Mouse (Mus musculus): ENCODE measurements around the gene Etv2. TPM values are rescaled to one million over a fixed set of nuclear protein-coding genes. Genes with fewer than 3 reads are reported as not detected.

Gene Etv2
- polyA plus RNA-seq, 1 experiment from 2014 or later: not detected

DNA sequence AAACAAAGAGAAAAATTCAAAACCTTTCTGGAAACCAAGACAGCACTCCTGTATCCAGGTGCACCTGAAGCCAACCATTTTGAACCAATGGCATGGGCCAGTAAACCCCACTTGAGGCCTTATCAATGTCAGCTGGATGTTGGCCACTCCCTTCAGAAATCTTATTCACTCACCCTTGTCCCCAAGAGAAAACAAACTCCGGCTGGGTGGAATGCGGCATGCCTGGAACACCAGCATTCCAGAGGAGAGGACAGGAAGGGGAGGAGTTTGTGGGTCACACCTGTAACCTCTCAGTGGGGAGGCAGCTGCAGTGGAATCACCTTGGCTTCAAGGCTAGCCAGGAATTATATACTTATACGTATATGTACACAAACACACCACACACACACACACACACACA lies 33.1 kb downstream of the Etv2 start:
- DNase-seq (peak; percentile 76), ATAC-seq (ENCODE audit: insufficient read depth) (peak; percentile 52)
- WGBS: 19% methylated on average over 3 of the region's 3 CpGs

DNA sequence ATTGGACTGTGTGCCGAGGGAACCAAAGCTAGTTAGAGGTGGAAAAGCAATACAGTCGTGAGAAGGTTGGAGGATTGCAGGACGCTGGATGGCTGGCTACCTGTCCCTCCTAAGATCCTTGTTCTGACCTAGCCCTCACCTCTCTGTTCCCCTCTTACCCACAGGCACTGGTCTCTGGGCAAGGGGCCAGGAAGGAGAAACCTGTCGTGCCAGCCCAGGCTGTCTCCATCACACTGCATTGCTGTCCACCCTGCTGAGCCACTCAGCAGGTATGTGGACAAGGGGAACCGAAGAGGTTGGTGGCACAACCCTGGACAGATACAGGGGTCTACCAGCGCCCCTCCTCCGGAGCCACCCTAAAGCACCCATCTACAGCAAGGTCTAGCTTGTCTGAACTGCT lies 35.0 kb downstream of the Etv2 start:
- Histone ChIP-seq H3K36me3 (ENCODE audit: insufficient read depth) (no peaks in the 10 kb centered on the region), H3K4me3 (ENCODE audit: low read depth, low read length) (no peak overlapping the region), H3K4me1 (ENCODE audit: insufficient read depth) (no peaks in the 10 kb centered on the region; the same call in 1 of the 2 replicates), H3K4me2 (peak overlapping the region; percentile 35; the same call in 1 of the 2 replicates), H3K9me3 (ENCODE audit: low read depth, low read length) (no peaks in the 10 kb centered on the region), H3K9ac (no peak overlapping the region), H3K27me3 (ENCODE audit: insufficient read depth, low read length) (no peaks in the 10 kb centered on the region), H3K27ac (ENCODE audit: low read depth) (peak overlapping the region; percentile 88)
- peak; percentile 37; the same call in 1 of the 2 replicates for ATAC-seq (ENCODE audit: insufficient read depth)
- 56% methylated on average over 7 of the region's 7 CpGs for WGBS
- DNase-seq: peak; percentile 57
- no peak for TF ChIP-seq CTCF (IDR thresholded peaks at IDR 0.05; ENCODE audit: low read depth)

More for the DNA sequence above, 33.1 kb downstream of the Etv2 start:
- H3K9ac ChIP-seq: no peak overlapping the region
- H3K4me1 ChIP-seq (ENCODE audit: insufficient read depth): no peaks in the 10 kb centered on the region; the same call in 1 of the 2 replicates
- no peaks in the 10 kb centered on the region for H3K9me3 ChIP-seq (ENCODE audit: low read depth, low read length)
- H3K36me3 ChIP-seq (ENCODE audit: insufficient read depth): no peaks in the 10 kb centered on the region
- H3K27ac ChIP-seq (ENCODE audit: low read depth): peak overlapping the region; percentile 88
- TF ChIP-seq CTCF (IDR thresholded peaks at IDR 0.05; ENCODE audit: low read depth): no peak
- H3K4me3 ChIP-seq (ENCODE audit: low read depth, low read length): no peak overlapping the region
- H3K4me2 ChIP-seq: no peak overlapping the region
- no peaks in the 10 kb centered on the region for H3K27me3 ChIP-seq (ENCODE audit: insufficient read depth, low read length)

GRCm38 (mm10) chr7:30599933-30600353 lies 35.7 kb downstream of the Etv2 start:
- no peaks in the 10 kb centered on the region for H3K36me3 ChIP-seq (ENCODE audit: insufficient read depth)
- H3K9me3 ChIP-seq (ENCODE audit: low read depth, low read length): no peaks in the 10 kb centered on the region
- no peaks in the 10 kb centered on the region; the same call in 1 of the 2 replicates for H3K4me1 ChIP-seq (ENCODE audit: insufficient read depth)
- H3K4me2 ChIP-seq: peak overlapping the region; percentile 43
- H3K27ac ChIP-seq (ENCODE audit: low read depth): peak overlapping the region; percentile 88
- ATAC-seq (ENCODE audit: insufficient read depth) (peak; percentile 95), DNase-seq (peak; percentile 97)
- H3K9ac ChIP-seq: no peak overlapping the region
- under 1% methylated on average over 16 of the region's 16 CpGs for WGBS
- TF ChIP-seq CTCF (IDR thresholded peaks at IDR 0.05; ENCODE audit: low read depth): no peak
- H3K27me3 ChIP-seq (ENCODE audit: insufficient read depth, low read length): no peaks in the 10 kb centered on the region
- no peak overlapping the region for H3K4me3 ChIP-seq (ENCODE audit: low read depth, low read length)

DNA sequence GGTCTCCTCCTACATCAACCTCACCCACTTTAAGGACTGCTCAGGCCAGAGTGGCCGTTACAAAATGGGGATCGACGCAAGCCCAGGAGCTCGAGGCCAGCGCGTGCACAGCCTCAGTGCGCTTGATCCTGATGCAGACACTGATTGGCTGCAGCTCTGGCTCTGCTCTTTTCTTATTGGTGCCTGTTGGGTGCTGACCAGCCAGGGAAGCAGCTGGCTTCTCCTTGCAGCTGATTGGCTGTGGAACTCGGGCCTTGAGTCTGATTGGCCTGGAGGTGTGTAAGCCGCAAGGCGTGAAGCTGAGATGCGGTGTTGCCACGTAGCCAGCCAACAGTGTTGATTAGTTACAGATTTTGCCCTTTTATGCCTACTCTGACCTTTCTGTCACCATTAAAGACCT lies 36.9 kb downstream of the Etv2 start, which contains the start of gene Zbtb32:
Gene Zbtb32, minus strand, starts transcription at position 124 of the 400 bp plus-strand sequence.
- no peaks in the 10 kb centered on the region for H3K27me3 ChIP-seq (ENCODE audit: insufficient read depth, low read length)
- no peak within 1 kb of the TSS for H3K9ac ChIP-seq
- H3K27ac ChIP-seq (ENCODE audit: low read depth): peak within 1 kb of the TSS; percentile 87
- H3K4me3 ChIP-seq (ENCODE audit: low read depth, low read length): no peak within 1 kb of the TSS
- H3K4me2 ChIP-seq: peak within 1 kb of the TSS; percentile 43
- no peaks in the 10 kb centered on the region; the same call in 1 of the 2 replicates for H3K4me1 ChIP-seq (ENCODE audit: insufficient read depth)
- TF ChIP-seq CTCF (IDR thresholded peaks at IDR 0.05; ENCODE audit: low read depth): no peak
- H3K9me3 ChIP-seq (ENCODE audit: low read depth, low read length): no peaks in the 10 kb centered on the region
- DNase-seq: no peak
- ATAC-seq (ENCODE audit: insufficient read depth): no peak
- WGBS: 87% methylated on average over 12 of the region's 12 CpGs
- no peaks in the 10 kb centered on the region for H3K36me3 ChIP-seq (ENCODE audit: insufficient read depth)

GRCm38 (mm10) chr7:30596811-30597210 lies 38.8 kb downstream of the Etv2 start:
- no peaks in the 10 kb centered on the region for H3K9me3 ChIP-seq (ENCODE audit: low read depth, low read length)
- H3K27ac ChIP-seq (ENCODE audit: low read depth): 0 out of 2 replicates have a peak overlapping the region, but pooled peaks have one; percentile 37
- H3K9ac ChIP-seq: no peak overlapping the region
- no peaks in the 10 kb centered on the region for H3K36me3 ChIP-seq (ENCODE audit: insufficient read depth)
- TF ChIP-seq CTCF (IDR thresholded peaks at IDR 0.05; ENCODE audit: low read depth): no peak
- no peak for DNase-seq
- no peak overlapping the region for H3K4me3 ChIP-seq (ENCODE audit: low read depth, low read length)
- no peak for ATAC-seq (ENCODE audit: insufficient read depth)
- no peaks in the 10 kb centered on the region; the same call in 1 of the 2 replicates for H3K4me1 ChIP-seq (ENCODE audit: insufficient read depth)
- no peaks in the 10 kb centered on the region for H3K27me3 ChIP-seq (ENCODE audit: insufficient read depth, low read length)
- WGBS: 55% methylated on average over 5 of the region's 5 CpGs
- no peak overlapping the region for H3K4me2 ChIP-seq

GRCm38 (mm10) chr7:30596093-30596492 lies 39.6 kb downstream of the Etv2 start:
- Histone ChIP-seq H3K9ac (no peak overlapping the region), H3K4me1 (ENCODE audit: insufficient read depth) (no peaks in the 10 kb centered on the region; the same call in 1 of the 2 replicates), H3K9me3 (ENCODE audit: low read depth, low read length) (no peaks in the 10 kb centered on the region), H3K27me3 (ENCODE audit: insufficient read depth, low read length) (no peaks in the 10 kb centered on the region), H3K4me2 (no peak overlapping the region), H3K27ac (ENCODE audit: low read depth) (no peak overlapping the region), H3K4me3 (ENCODE audit: low read depth, low read length) (no peak overlapping the region), H3K36me3 (ENCODE audit: insufficient read depth) (no peaks in the 10 kb centered on the region)
- DNase-seq (no peak), ATAC-seq (ENCODE audit: insufficient read depth) (no peak)
- 66% methylated on average over 5 of the region's 5 CpGs for whole genome bisulfite sequencing
- TF ChIP-seq CTCF (IDR thresholded peaks at IDR 0.05; ENCODE audit: low read depth): no peak

DNA sequence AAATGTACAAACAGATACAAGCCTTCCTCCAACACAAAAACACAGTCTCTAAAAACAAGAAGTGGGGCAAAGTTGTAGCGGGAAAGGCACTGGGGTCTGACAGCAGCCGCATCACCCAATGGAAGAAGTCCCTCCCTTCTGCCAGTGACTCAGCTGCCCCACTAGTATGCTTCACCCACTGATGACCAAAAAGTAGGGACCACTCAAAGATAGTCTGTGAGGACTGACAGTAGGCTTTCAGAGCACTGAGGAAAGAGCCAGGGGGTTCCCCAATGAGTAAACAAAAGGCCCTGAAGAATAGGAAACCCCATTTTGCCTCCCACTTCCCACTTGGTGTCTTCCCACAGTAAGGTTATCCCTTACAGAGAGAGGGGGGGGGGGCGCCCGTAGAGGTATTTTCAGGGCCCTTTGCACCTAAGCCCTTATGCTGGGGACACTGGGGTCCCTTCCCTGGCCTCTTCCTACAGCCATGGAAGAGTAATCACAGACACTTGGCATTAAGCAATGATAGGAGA lies 41.1 kb downstream of the Etv2 start:
- no peak for TF ChIP-seq CTCF (IDR thresholded peaks at IDR 0.05; ENCODE audit: low read depth)
- Histone ChIP-seq H3K4me1 (ENCODE audit: insufficient read depth) (0 out of 2 replicates have a peak, but pooled peaks cover 3% of the 10 kb centered on the region), H3K4me2 (no peak overlapping the region), H3K27me3 (ENCODE audit: insufficient read depth, low read length) (no peaks in the 10 kb centered on the region), H3K9me3 (ENCODE audit: low read depth, low read length) (no peaks in the 10 kb centered on the region), H3K27ac (ENCODE audit: low read depth) (no peak overlapping the region), H3K9ac (no peak overlapping the region), H3K4me3 (ENCODE audit: low read depth, low read length) (no peak overlapping the region), H3K36me3 (ENCODE audit: insufficient read depth) (no peaks in the 10 kb centered on the region)
- ATAC-seq (ENCODE audit: insufficient read depth) (no peak), DNase-seq (no peak)
- WGBS: 59% methylated on average over 4 of the region's 4 CpGs
